In genomic region chr4:12171318-12172091, GRCm38 (mm10) we compare ENCODE assay signal across 7 mouse cellular contexts. TPM values are rescaled to one million over a fixed set of nuclear protein-coding genes. Genes with fewer than 3 reads are reported as not detected.
DNase-seq lines count a peak whose midpoint lies in the region; ATAC-seq lines count a peak whose summit lies in the region.

Gene Fam92a, minus strand, starts transcription at chr4:12172015.

- intact Hi-C loops in gastrocnemius, postnatal 14 days (cut with DNase I; ENCODE audit: low total_unique reads), result no loop called here
- intact Hi-C loops in left cerebral cortex, postnatal 25 days (cut with DNase I), result no loop called here

- peak; percentile 66 for ATAC-seq in common myeloid progenitor, adult 5-6 weeks (replicated peaks; ENCODE audit: low read depth, poor library complexity, severe bottlenecking)
- ATAC-seq in inflammation-experienced regulatory T-cells, adult 6 months, result peak; percentile 68

- peak; percentile 79 to 92 for DNase-seq in adrenal gland, adult (ENCODE audit: inconsistent age in 2 of 2, low spot score in 1 of 2)
- peak; percentile 65 for DNase-seq in gastrocnemius, postnatal 14 days
- DNase-seq in left cerebral cortex, postnatal 25 days (ENCODE audit: low spot score in 2 of 2), result peak; percentile 51 to 70
- DNase-seq in mesoderm, embryonic 11.5 days (ENCODE audit: low read depth, low spot score), result peak; percentile 78
- DNase-seq in right cerebral cortex, postnatal 4 days, result peak; percentile 70

RNA-seq across cellular contexts. Expression of gene Fam92a, which starts in this region (rescaled TPM):
- 67.8 and 84.0 TPM in 2 replicates for total RNA-seq in common myeloid progenitor, adult 5-6 weeks (2017)
- 10 to 100 TPM; 10.9 to 14.0 TPM for total RNA-seq in gastrocnemius, postnatal 14 days (2021)
- 10 to 100 TPM; 26.6 to 47.1 (median 33.9) TPM for polyA plus RNA-seq in inflammation-experienced regulatory T-cells, adult 6 months (2017; shearing (Covaris generic))
- total RNA-seq in left cerebral cortex, postnatal 25 days (2021), result 10 to 100 TPM; 72.5 to 79.7 TPM

Comparison
In these comparisons a context has a peak if more than half of its experiments do, and no peak if none do; other contexts are left out.
1. Peak in every context shown above with its lines: DNase-seq and ATAC-seq.